Mouse (Mus musculus) stomach, postnatal 0 days (tissue): ENCODE data around the gene E130116L18Rik.

Experiments used
- CTCF ChIP-seq: IDR thresholded peaks from 2 replicates; pipeline ENCODE4 v1.5.1; 2016; ENCODE audit warnings: antibody characterized with exemption, low read depth, mild to moderate bottlenecking, moderate library complexity
- EP300 ChIP-seq: optimal IDR thresholded peaks from 2 replicates; pipeline ENCODE3; 2016; ENCODE audit warnings: antibody characterized with exemption

DNA sequence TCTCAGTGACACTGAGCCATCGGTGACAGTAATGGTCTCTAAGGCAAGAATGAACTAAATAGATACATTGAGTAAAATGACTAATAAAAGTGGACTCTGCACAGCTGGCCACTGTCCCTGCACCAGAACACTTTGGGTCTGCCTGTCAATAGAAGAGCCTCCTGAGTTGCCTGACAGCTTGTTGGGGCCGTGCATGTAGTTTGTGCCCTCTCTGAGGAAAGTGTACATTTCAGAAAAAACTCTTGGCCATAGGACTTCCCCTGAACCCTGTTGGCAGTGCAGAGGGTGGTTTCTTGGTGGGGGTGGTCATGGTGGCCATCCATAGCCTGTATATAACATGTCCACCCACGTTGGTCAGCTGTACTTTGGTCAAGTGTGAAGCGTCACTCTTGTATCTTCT is 31.5 kb upstream of the E130116L18Rik start:
- no peak for TF ChIP-seq EP300
- TF ChIP-seq CTCF = no peak
